Mouse (Mus musculus): Measurements from ENCODE around the gene 4933414I15Rik. TPM values are rescaled to one million over a fixed set of nuclear protein-coding genes. Genes with fewer than 3 reads are reported as not detected.

The 4933414I15Rik gene
- polyA plus RNA-seq, 1 experiment: not detected

DNA sequence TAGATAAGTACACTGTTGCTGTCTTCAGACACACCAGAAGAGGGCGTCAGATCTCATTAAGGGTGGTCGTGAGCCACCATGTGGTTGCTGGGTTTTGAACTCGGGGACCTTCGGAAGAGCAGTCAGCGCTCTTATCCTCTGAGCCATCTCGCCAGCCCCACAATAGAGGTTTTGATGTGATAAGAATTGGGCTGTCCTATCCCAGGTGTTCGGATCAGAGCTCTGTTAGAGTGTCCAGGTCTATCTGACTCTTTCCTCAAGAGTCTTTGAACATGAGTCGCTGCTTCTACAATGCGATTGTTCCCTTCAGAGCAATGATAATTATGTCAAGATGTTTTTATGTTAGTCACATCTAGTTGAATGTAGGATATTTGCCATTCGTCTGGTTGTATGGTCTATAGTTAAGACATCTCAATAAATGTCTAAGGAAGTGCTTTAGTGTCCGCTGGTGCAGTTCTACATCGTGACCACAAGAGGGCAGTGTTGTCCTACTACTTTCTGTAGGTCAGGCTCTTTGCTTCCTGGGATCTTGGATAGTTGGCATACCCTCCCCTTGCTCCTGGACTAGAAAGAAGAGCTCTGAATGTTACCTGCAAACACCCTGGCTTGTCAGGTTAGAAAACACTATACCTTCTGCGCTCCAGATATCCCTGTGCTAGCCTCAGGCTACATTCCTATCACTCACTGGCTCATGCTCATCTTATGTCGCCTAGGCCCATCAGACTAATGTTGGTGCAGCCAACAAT lies 3.8 kb downstream of the 4933414I15Rik start:
- no peak for TF ChIP-seq POLR2A (IDR thresholded peaks at IDR 0.05; ENCODE audit: borderline replicate concordance, control insufficient read depth, low read depth, low read length)
- peak; percentile 55 for TF ChIP-seq CTCF (IDR thresholded peaks at IDR 0.05; ENCODE audit: control insufficient read depth, insufficient read depth, low read length)
- no peak overlapping the region for H3K27ac ChIP-seq (ENCODE audit: control insufficient read depth, insufficient read depth, low read depth, low read length, poor library complexity)
- no peaks in the 10 kb centered on the region for H3K4me1 ChIP-seq (ENCODE audit: control insufficient read depth, insufficient read depth, low read length)
- no peak overlapping the region for H3K4me3 ChIP-seq (replicated peaks; ENCODE audit: control insufficient read depth, low read depth, low read length)
- WGBS: 33% methylated on average over 14 of the region's 14 CpGs

DNA sequence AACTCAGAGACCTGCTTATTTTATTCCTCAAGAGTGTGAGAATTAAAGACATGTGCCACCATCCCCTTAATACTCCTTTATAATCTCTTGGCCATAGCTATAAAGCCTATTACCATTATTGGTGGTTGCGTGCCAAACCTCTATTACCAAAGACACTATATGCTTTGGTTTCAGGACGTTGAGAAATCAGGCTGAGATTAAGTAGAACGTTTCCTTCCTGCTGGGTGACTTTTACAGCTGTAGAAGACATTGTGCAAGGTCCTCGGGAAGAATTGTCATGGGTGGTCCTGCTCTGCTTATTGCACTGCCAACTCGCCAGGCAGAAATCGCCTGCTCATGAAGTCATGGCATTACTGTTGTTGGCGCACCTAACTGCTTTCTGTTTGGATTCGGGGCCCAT lies 5.1 kb downstream of the 4933414I15Rik start:
- Histone ChIP-seq H3K27ac (ENCODE audit: control insufficient read depth, insufficient read depth, low read depth, low read length, poor library complexity) (no peak overlapping the region), H3K4me1 (ENCODE audit: control insufficient read depth, insufficient read depth, low read length) (no peaks in the 10 kb centered on the region), H3K4me3 (replicated peaks; ENCODE audit: control insufficient read depth, low read depth, low read length) (no peak overlapping the region)
- WGBS: 43% methylated on average over 8 of the region's 8 CpGs
- TF ChIP-seq CTCF (IDR thresholded peaks at IDR 0.05; ENCODE audit: control insufficient read depth, insufficient read depth, low read length) (no peak), POLR2A (IDR thresholded peaks at IDR 0.05; ENCODE audit: borderline replicate concordance, control insufficient read depth, low read depth, low read length) (no peak)

DNA sequence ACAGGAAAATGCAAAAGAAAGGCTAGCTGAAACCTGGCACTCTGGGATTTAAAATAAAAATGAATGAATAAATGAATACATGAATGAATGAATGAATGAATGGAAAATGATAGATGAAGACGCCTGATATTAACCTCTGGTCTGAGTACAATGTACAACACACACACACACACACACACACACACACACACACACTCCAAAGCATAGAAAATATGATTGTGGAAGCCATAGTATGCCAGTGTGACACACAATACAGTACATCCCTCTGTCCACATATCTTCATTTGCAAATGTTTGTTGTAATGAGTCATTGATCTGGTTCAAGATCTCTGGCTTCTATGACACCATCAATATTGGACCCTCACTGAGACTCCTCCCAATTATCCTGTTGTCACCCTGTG lies 11.5 kb downstream of the 4933414I15Rik start:
- Histone ChIP-seq H3K4me3 (replicated peaks; ENCODE audit: control insufficient read depth, low read depth, low read length) (no peak overlapping the region), H3K4me1 (ENCODE audit: control insufficient read depth, insufficient read depth, low read length) (no peaks in the 10 kb centered on the region; the same call in 1 of the 2 replicates), H3K27ac (ENCODE audit: control insufficient read depth, insufficient read depth, low read depth, low read length, poor library complexity) (no peak overlapping the region)
- TF ChIP-seq POLR2A (IDR thresholded peaks at IDR 0.05; ENCODE audit: borderline replicate concordance, control insufficient read depth, low read depth, low read length) (no peak), CTCF (IDR thresholded peaks at IDR 0.05; ENCODE audit: control insufficient read depth, insufficient read depth, low read length) (no peak)
- WGBS: 59% methylated on average over 1 of the region's 1 CpGs

DNA sequence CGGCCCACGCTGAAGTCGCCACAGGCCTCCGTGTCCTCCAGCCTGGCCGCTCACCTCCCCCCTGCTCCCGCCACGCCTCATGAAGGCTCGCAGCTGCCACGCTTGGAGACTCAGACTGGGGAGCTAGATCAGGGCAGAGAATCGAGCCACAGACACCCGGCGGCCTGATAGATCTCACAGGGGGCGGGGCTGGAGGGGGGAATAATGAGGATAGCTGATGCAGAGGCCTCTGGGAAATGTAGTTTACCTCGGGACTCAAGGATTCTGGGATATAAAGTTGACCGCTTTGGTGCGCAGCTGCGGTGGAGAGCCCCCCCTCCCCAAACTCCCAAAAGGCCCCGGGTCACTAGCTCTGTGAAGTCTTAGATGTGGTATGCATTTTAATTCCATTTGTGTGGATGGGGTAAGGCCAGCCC lies 12.1 kb downstream of the 4933414I15Rik start, which contains the start of gene Zfp354b:
Zfp354b (minus strand) TSS at position 183 of the 416 bp plus-strand sequence.
- Histone ChIP-seq H3K4me3 (replicated peaks; ENCODE audit: control insufficient read depth, low read depth, low read length) (peak within 1 kb of the TSS; percentile 59), H3K4me1 (ENCODE audit: control insufficient read depth, insufficient read depth, low read length) (no peaks in the 10 kb centered on the region; the same call in 1 of the 2 replicates), H3K27ac (ENCODE audit: control insufficient read depth, insufficient read depth, low read depth, low read length, poor library complexity) (peak within 1 kb of the TSS; percentile 27; the same call in 1 of the 2 replicates)
- no peak for TF ChIP-seq POLR2A (IDR thresholded peaks at IDR 0.05; ENCODE audit: borderline replicate concordance, control insufficient read depth, low read depth, low read length)
- TF ChIP-seq CTCF (IDR thresholded peaks at IDR 0.05; ENCODE audit: control insufficient read depth, insufficient read depth, low read length): no peak
- under 1% methylated on average over 18 of the region's 18 CpGs for WGBS

DNA sequence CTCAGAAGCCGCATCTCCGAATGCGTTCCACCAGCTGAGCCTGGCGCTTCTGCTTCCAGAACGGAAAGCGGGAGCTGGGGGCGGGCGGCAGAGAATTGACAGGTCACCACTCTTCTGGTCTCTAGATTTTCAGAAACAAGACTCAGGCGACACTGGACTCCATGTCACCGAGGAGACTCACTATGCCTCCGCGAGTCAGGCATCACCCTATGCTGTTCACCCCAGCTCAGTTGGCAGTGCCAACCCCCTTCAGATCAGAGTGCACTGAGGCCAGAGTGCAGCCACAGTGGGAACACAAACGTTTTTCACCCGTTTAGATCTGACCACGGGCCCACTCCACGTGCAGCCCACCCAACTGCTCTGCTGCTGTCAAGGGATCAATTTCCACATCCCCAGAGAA lies 12.5 kb downstream of the 4933414I15Rik start:
- Histone ChIP-seq H3K4me1 (ENCODE audit: control insufficient read depth, insufficient read depth, low read length) (no peaks in the 10 kb centered on the region; the same call in 1 of the 2 replicates), H3K4me3 (replicated peaks; ENCODE audit: control insufficient read depth, low read depth, low read length) (peak overlapping the region; percentile 59), H3K27ac (ENCODE audit: control insufficient read depth, insufficient read depth, low read depth, low read length, poor library complexity) (peak overlapping the region; percentile 27; the same call in 1 of the 2 replicates)
- no peak for TF ChIP-seq CTCF (IDR thresholded peaks at IDR 0.05; ENCODE audit: control insufficient read depth, insufficient read depth, low read length)
- TF ChIP-seq POLR2A (IDR thresholded peaks at IDR 0.05; ENCODE audit: borderline replicate concordance, control insufficient read depth, low read depth, low read length): no peak
- under 1% methylated on average over 16 of the region's 16 CpGs for WGBS

DNA sequence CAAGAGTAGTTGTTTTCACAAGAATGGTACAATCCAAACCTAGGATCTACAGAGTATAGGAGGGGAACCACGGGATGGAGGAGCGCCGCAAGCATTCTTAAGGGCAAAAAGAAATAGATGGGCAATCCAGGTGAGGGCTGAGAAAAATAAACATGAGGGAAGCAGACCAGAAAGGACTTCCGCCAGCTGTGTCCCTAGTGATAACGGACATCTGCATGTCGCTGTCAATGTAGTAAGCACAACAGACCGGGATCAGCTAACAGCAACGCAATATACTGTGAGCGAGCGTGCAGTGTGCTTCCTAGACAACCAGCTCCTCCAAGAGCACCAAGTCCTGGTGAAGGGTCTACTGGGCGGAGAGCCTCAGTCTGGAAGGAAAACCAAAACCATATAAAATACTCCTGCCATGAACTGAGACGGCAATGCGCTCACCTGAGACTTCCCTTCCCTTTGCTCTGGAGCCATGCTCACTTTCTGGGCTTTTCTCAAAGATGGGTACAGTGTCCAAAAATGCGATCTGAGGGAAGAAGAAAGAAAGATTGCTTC lies 13.0 kb downstream of the 4933414I15Rik start:
- Histone ChIP-seq H3K4me1 (ENCODE audit: control insufficient read depth, insufficient read depth, low read length) (no peaks in the 10 kb centered on the region; the same call in 1 of the 2 replicates), H3K27ac (ENCODE audit: control insufficient read depth, insufficient read depth, low read depth, low read length, poor library complexity) (no peak overlapping the region), H3K4me3 (replicated peaks; ENCODE audit: control insufficient read depth, low read depth, low read length) (peak overlapping the region; percentile 43)
- whole genome bisulfite sequencing: 16% methylated on average over 14 of the region's 14 CpGs
- TF ChIP-seq POLR2A (IDR thresholded peaks at IDR 0.05; ENCODE audit: borderline replicate concordance, control insufficient read depth, low read depth, low read length): no peak
- no peak for TF ChIP-seq CTCF (IDR thresholded peaks at IDR 0.05; ENCODE audit: control insufficient read depth, insufficient read depth, low read length)

DNA sequence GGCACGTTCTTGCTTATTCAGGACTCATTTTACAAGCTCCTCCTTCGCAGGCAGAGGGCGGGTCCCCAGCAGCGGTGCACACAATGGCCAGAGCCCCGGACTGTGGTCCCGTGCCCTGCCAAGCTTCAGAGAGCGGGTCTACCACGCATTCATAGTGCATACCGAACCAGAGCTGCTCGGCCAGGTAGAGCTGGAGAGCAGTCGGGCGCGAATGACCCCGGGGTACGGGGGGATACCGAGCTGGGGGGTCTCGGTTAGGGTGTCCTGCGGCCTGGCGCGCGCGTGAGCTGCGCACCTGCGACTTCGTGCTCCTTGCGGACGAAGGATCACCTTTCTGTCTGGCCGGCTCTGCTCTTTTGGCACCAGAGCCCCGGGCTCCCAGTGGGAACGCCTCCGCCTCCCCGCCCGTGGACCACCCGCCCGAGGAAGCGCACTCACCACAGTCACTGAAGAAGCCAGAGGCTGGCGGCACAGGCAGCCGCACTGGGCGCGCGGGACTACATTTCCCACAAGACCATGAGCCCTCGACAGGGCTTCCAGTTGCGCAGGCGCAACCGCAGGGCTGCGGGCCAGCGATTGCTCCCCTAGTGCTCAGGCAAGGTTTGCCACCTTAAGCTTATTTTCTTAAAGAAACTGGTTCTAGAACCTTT lies 27.8 kb downstream of the 4933414I15Rik start, which contains the start of gene Zfp2:
Zfp2 (minus strand) TSS at position 495 of the 650 bp plus-strand sequence.
- Histone ChIP-seq H3K4me3 (replicated peaks; ENCODE audit: control insufficient read depth, low read depth, low read length) (peak within 1 kb of the TSS; percentile 69), H3K27ac (ENCODE audit: control insufficient read depth, insufficient read depth, low read depth, low read length, poor library complexity) (no peak within 1 kb of the TSS), H3K4me1 (ENCODE audit: control insufficient read depth, insufficient read depth, low read length) (no peaks in the 10 kb centered on the region)
- peak; percentile 31; the same call in 1 of the 2 replicates for TF ChIP-seq CTCF (IDR thresholded peaks at IDR 0.05; ENCODE audit: control insufficient read depth, insufficient read depth, low read length)
- TF ChIP-seq POLR2A (IDR thresholded peaks at IDR 0.05; ENCODE audit: borderline replicate concordance, control insufficient read depth, low read depth, low read length): no peak; the same call in 1 of the 2 replicates
- under 1% methylated on average over 47 of the region's 47 CpGs for WGBS

DNA sequence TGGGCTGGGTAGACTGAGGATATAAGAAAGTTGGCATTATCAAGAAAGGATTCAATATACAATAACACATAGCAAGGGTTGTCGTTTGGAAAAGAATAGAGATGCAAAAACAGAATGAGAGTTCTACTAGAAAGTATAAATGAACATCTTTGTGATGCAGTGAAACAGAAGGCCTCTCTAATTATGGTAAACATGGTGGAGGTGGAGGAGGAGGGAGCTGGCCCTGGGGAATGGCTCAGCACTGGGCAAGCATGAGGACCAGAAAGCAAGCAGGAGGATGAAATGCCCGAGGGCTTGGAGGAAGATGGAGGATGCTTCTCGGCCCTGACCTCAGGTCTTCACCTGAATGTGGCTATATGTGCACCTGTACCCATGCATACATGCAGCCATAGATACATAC lies 29.1 kb downstream of the 4933414I15Rik start:
- TF ChIP-seq POLR2A (IDR thresholded peaks at IDR 0.05; ENCODE audit: borderline replicate concordance, control insufficient read depth, low read depth, low read length) (no peak), CTCF (IDR thresholded peaks at IDR 0.05; ENCODE audit: control insufficient read depth, insufficient read depth, low read length) (no peak)
- WGBS: 83% methylated on average over 3 of the region's 3 CpGs
- no peak overlapping the region for H3K27ac ChIP-seq (ENCODE audit: control insufficient read depth, insufficient read depth, low read depth, low read length, poor library complexity)
- H3K4me3 ChIP-seq (replicated peaks; ENCODE audit: control insufficient read depth, low read depth, low read length): no peak overlapping the region
- H3K4me1 ChIP-seq (ENCODE audit: control insufficient read depth, insufficient read depth, low read length): no peaks in the 10 kb centered on the region

Data from bone marrow, adult 2 months (tissue).